Mouse (Mus musculus) naive thymus-derived CD4-positive, alpha-beta T cell, adult 2 months (primary cell): Measurements from ENCODE around the gene E4f1.
A peak's percentile ranks its signal among the peaks of the same experiment; 100 is the strongest.

Source experiments
- DNase-seq: peaks from one replicate; pipeline ENCODE4 v3.0.0-alpha.2; 2011; ENCODE audit warnings: low read depth

Gene E4f1

DNA sequence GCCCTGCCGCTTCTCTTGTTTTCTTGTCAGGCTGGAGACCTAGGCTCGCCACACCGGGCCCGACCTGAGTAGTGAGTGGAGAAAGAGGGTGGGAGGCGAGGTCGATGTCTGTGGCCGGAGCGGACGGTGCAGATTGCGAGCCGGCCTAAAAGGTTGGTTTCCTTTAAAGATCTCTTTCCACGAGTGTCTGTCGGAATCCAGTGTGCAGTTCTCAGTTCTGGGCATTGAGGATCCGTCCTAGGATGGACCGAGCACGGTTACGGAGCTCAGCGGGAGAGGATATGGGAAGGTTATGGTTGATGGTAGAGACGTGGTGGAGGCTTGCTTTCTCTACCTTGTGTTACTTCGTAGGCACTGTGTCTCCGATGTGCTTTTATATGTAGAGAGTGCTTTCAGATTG lies 55.1 kb downstream of the E4f1 start:
- no peak for DNase-seq

GRCm38 (mm10) chr17:24414230-24414976 lies 55.7 kb downstream of the E4f1 start, which contains the start of gene Rnps1:
TSS of gene Rnps1 (plus strand) at chr17:24414565.
- DNase-seq = peak; percentile 98

- DNase-seq = peak; percentile 57
These were observed 56.4 kb downstream of the E4f1 start for GRCm38 (mm10) chr17:24413557-24414211.

DNA sequence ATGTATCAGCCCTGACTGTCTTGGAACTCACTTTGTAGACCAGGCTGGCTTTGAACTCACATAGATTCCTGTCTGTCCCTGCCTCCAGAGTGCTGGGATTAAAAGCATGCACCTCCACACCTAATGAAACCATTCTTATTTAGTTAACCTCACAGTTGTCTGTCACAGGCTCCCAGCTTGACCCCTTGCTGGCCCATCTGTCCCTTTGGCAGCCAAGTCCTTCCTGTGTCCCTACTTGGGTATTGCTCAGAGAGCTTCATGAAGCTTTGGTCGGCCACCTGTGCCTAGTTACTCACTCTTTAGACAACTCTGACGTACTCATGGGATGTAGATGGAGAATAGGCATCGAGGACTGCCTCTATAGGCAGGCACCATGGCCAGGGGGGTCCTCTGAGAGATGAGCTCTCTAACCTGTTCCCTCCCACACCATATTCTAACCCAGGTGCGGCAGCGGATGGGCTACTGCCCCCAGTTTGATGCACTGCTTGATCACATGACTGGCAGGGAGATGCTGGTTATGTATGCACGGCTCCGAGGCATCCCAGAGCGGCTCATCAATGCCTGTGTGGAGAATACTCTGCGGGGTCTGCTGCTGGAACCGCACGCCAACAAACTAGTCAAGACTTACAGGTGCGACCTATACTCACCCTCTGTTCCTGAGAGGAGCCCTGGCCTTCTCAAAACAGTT lies 62.9 kb downstream of the E4f1 start:
- DNase-seq = no peak

DNA sequence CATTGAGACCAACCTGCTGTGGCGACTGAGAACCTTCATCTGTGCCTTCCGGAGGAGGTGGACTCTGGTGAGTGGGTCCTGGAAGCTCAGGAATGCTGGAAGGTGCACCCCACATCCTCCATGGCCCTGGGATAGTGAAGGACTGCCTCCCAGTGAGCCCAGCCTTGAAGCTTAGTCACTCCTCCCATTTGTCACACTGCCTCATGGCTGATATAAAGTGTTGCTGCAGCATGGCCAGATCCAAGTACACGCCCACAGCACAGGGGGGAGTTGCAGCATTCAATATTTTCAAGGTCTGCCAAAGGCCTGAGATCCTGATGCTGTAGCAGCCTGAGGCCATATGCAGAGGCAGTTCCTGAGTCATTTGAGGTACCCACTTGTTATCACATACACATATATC lies 67.7 kb downstream of the E4f1 start:
- no peak for DNase-seq

- no peak for DNase-seq
These were observed 75.7 kb downstream of the E4f1 start for GRCm38 (mm10) chr17:24394456-24394855.
